Mouse (Mus musculus) limb, embryonic 14.5 days (tissue): ENCODE results near the gene Gm6337. TPM values are rescaled to one million over a fixed set of nuclear protein-coding genes. Genes with fewer than 3 reads are reported as not detected.
"Not testable (repeated sequence)": the region's sequence is repeated elsewhere in the genome, so short reads cannot be mapped to it uniquely, and the experiment has no call there.

Experiments used
- ATAC-seq: fragments of 200-750 bp; cut with Nextera tagmentation; 2 replicates; pipeline ENCODE4 v1.8.0; 2017; ENCODE audit warnings: low read depth, moderate number of reproducible peaks, moderate TSS enrichment; ENCODE audit not compliant: low FRiP score
- DNase-seq: peaks from one replicate; pipeline ENCODE4 v3.0.0-alpha.2; 2015; ENCODE audit warnings: low spot score
- H3K27ac ChIP-seq: fragments of 300-500 bp; sonication (generic); replicated peaks from 2 replicates; pipeline ENCODE4 v1.5.1; 2014; ENCODE audit warnings: low read depth, mild to moderate bottlenecking, low read length, moderate library complexity, mixed read lengths
- H3K27me3 ChIP-seq: fragments of 300-500 bp; sonication (generic); 2 replicates; pipeline ENCODE4 v1.6.1; 2014; ENCODE audit warnings: low read length, mixed read lengths; ENCODE audit not compliant: control insufficient read depth, insufficient read depth
- H3K36me3 ChIP-seq: fragments of 300-500 bp; sonication (generic); 2 replicates; pipeline ENCODE4 v1.6.1; 2014; ENCODE audit warnings: mild to moderate bottlenecking, low read length, moderate library complexity, mixed read lengths; ENCODE audit not compliant: control insufficient read depth, insufficient read depth
- H3K4me1 ChIP-seq: fragments of 300-500 bp; sonication (generic); 2 replicates; pipeline ENCODE4 v1.6.1; 2014; ENCODE audit warnings: antibody characterized with exemption, low read length, mixed read lengths; ENCODE audit not compliant: control insufficient read depth, insufficient read depth
- H3K4me2 ChIP-seq: fragments of 300-500 bp; sonication (generic); replicated peaks from 2 replicates; pipeline ENCODE4 v1.6.1; 2014; ENCODE audit warnings: low read depth, mild to moderate bottlenecking, low read length, moderate library complexity; ENCODE audit not compliant: severe bottlenecking
- H3K4me3 ChIP-seq: fragments of 300-500 bp; sonication (generic); replicated peaks from 2 replicates; pipeline ENCODE4 v1.5.1; 2014; ENCODE audit warnings: low read length
- H3K9ac ChIP-seq: fragments of 300-500 bp; sonication (generic); 2 replicates; pipeline ENCODE4 v1.6.1; 2014; ENCODE audit warnings: mild to moderate bottlenecking, low read depth, low read length, moderate library complexity; ENCODE audit not compliant: severe bottlenecking
- H3K9me3 ChIP-seq: fragments of 300-500 bp; sonication (generic); 2 replicates; pipeline ENCODE4 v1.6.1; 2016; ENCODE audit warnings: low read length; ENCODE audit not compliant: control insufficient read depth
- WGBS: fragments of 180-500 bp; shearing (Covaris S2); extraction: QIAGEN DNeasy Blood & Tissue Kit; methylation state at CpG from one replicate; pipeline ENCODE4 v1.1.7; 2014; 5-methylcytosine and 5-hydroxymethylcytosine counted together
- polyA plus RNA-seq, 2 experiments: library from polyadenylated mRNA; depleted of rRNA in 1 of 2; stranded (reverse) in 1 of 2; unstranded in 1 of 2; fragments of >200 nt; fragmentation: Nextera tagmentation in 1 of 2; extraction: Ambion mirVana in 1 of 2; gene quantifications; 2 replicates each; pipeline versions ENCODE4 v1.2.1 to v1.2.3; 2012 to 2014

The Gm6337 gene
- polyA plus RNA-seq (2012; rRNA removed) (not detected in 2 replicates), polyA plus RNA-seq (2014; fragmentation: Nextera tagmentation; extraction: Ambion mirVana) (not detected in 2 replicates)

- not testable (repeated sequence) for H3K4me2 ChIP-seq, H3K4me3 ChIP-seq, ATAC-seq, H3K27ac ChIP-seq, H3K36me3 ChIP-seq, DNase-seq, H3K4me1 ChIP-seq, H3K9ac ChIP-seq, H3K27me3 ChIP-seq, H3K9me3 ChIP-seq
- 70% methylated on average over 3 of the region's 4 CpGs for WGBS
These were observed at the start of gene Gm6337 for GRCm38 (mm10) chr14:6058167-6058566. Gene Gm6337 (minus strand): TSS chr14:6058267.

GRCm38 (mm10) chr14:6107500-6107899, 49.4 kb upstream of the Gm6337 start:
- H3K36me3 ChIP-seq, ATAC-seq: not testable (repeated sequence)

GRCm38 (mm10) chr14:6093842-6094241, 35.8 kb upstream of the Gm6337 start, which contains the start of gene Gm8206:
Gene Gm8206 (minus strand): TSS chr14:6093942.
- H3K4me2 ChIP-seq, DNase-seq, ATAC-seq, H3K4me1 ChIP-seq, H3K27me3 ChIP-seq, H3K9me3 ChIP-seq, H3K4me3 ChIP-seq, H3K36me3 ChIP-seq, H3K27ac ChIP-seq, H3K9ac ChIP-seq: not testable (repeated sequence)
- WGBS, result 82% methylated on average over 2 of the region's 3 CpGs

More at GRCm38 (mm10) chr14:6107500-6107899, 49.4 kb upstream of the Gm6337 start:
- not testable (repeated sequence) for H3K4me1 ChIP-seq, H3K27me3 ChIP-seq, H3K9me3 ChIP-seq, H3K9ac ChIP-seq, H3K4me3 ChIP-seq, H3K27ac ChIP-seq
- H3K4me2 ChIP-seq, result peak overlapping the region; percentile 42
- WGBS, result 10% methylated on average over 8 of the region's 9 CpGs
- DNase-seq, result peak; percentile 2

Other genes starting within 250 kb of the Gm6337 start
- not detected in 2 replicates for gene Gm3424, start 227.9 kb downstream of the Gm6337 start, polyA plus RNA-seq (2012; rRNA removed)
- gene Gm3424, start 227.9 kb downstream of the Gm6337 start, polyA plus RNA-seq (2014; fragmentation: Nextera tagmentation; extraction: Ambion mirVana), result not detected in 2 replicates
- gene Gm8237, start 177.9 kb downstream of the Gm6337 start, polyA plus RNA-seq (2012; rRNA removed), result 0.06 TPM in 2 replicates
- gene Gm8237, start 177.9 kb downstream of the Gm6337 start, polyA plus RNA-seq (2014; fragmentation: Nextera tagmentation; extraction: Ambion mirVana), result 0.36 TPM in 1 of 2 replicates, not detected in the other
- gene Gm3248, start 96.5 kb downstream of the Gm6337 start, polyA plus RNA-seq (2012; rRNA removed), result 0.44 and 0.49 TPM in 2 replicates
- 0.10 TPM in 1 of 2 replicates, not detected in the other for gene Gm3248, start 96.5 kb downstream of the Gm6337 start, polyA plus RNA-seq (2014; fragmentation: Nextera tagmentation; extraction: Ambion mirVana)
- gene Gm3453, start 79.1 kb downstream of the Gm6337 start, polyA plus RNA-seq (2012; rRNA removed), result not detected in 2 replicates
- gene Gm3453, start 79.1 kb downstream of the Gm6337 start, polyA plus RNA-seq (2014; fragmentation: Nextera tagmentation; extraction: Ambion mirVana), result not detected in 2 replicates
- 1.4 and 2.1 TPM in 2 replicates for gene Gm8206, start 35.7 kb upstream of the Gm6337 start, polyA plus RNA-seq (2012; rRNA removed)
- gene Gm8206, start 35.7 kb upstream of the Gm6337 start, polyA plus RNA-seq (2014; fragmentation: Nextera tagmentation; extraction: Ambion mirVana), result 0.90 and 1.4 TPM in 2 replicates
- 4.0 and 4.2 TPM in 2 replicates for gene Gm3468, start 50.4 kb upstream of the Gm6337 start, polyA plus RNA-seq (2012; rRNA removed)
- 1.3 and 1.4 TPM in 2 replicates for gene Gm3468, start 50.4 kb upstream of the Gm6337 start, polyA plus RNA-seq (2014; fragmentation: Nextera tagmentation; extraction: Ambion mirVana)
- gene Gm3476, start 67.5 kb upstream of the Gm6337 start, polyA plus RNA-seq (2012; rRNA removed), result not detected in 2 replicates
- not detected in 2 replicates for gene Gm3476, start 67.5 kb upstream of the Gm6337 start, polyA plus RNA-seq (2014; fragmentation: Nextera tagmentation; extraction: Ambion mirVana)
- gene Gm21560, start 161.0 kb upstream of the Gm6337 start, polyA plus RNA-seq (2012; rRNA removed), result not detected in 2 replicates
- gene Gm21560, start 161.0 kb upstream of the Gm6337 start, polyA plus RNA-seq (2014; fragmentation: Nextera tagmentation; extraction: Ambion mirVana), result not detected in 2 replicates
- gene Gm3411, start 229.0 kb upstream of the Gm6337 start, polyA plus RNA-seq (2012; rRNA removed), result 0.27 and 0.44 TPM in 2 replicates
- gene Gm3411, start 229.0 kb upstream of the Gm6337 start, polyA plus RNA-seq (2014; fragmentation: Nextera tagmentation; extraction: Ambion mirVana), result 0.51 and 0.76 TPM in 2 replicates
- not detected in 2 replicates for gene Gm21103, start 246.6 kb upstream of the Gm6337 start, polyA plus RNA-seq (2012; rRNA removed)
- gene Gm21103, start 246.6 kb upstream of the Gm6337 start, polyA plus RNA-seq (2014; fragmentation: Nextera tagmentation; extraction: Ambion mirVana), result not detected in 2 replicates